Mouse (Mus musculus) midbrain, embryonic 14.5 days (tissue): ENCODE measurements around the gene Hemgn. TPM values are rescaled to one million over a fixed set of nuclear protein-coding genes. Genes with fewer than 3 reads are reported as not detected.

Experiments
- ATAC-seq: fragments of 200-750 bp; cut with Nextera tagmentation; 2 replicates; pipeline ENCODE4 v1.8.0; 2017; ENCODE audit warnings: moderate number of reproducible peaks, moderate library complexity; ENCODE audit not compliant: low FRiP score, low TSS enrichment
- DNase-seq: peaks from one replicate; pipeline ENCODE4 v3.0.0-alpha.2; 2015
- H3K27ac ChIP-seq: fragments of 300-500 bp; sonication (generic); replicated peaks from 2 replicates; pipeline ENCODE4 v1.5.1; 2014; ENCODE audit warnings: mild to moderate bottlenecking, low read depth, low read length, moderate library complexity
- H3K27me3 ChIP-seq: fragments of 300-500 bp; sonication (generic); 2 replicates; pipeline ENCODE4 v1.6.1; 2014; ENCODE audit warnings: low read length, control low read depth, mixed read lengths; ENCODE audit not compliant: control insufficient read depth, insufficient read depth
- H3K36me3 ChIP-seq: fragments of 300-500 bp; sonication (generic); 2 replicates; pipeline ENCODE4 v1.6.1; 2014; ENCODE audit warnings: low read length, control low read depth; ENCODE audit not compliant: control insufficient read depth, insufficient read depth
- H3K4me1 ChIP-seq: fragments of 300-500 bp; sonication (generic); 2 replicates; pipeline ENCODE4 v1.6.1; 2014; ENCODE audit warnings: mild to moderate bottlenecking, antibody characterized with exemption, low read length, control low read depth; ENCODE audit not compliant: control insufficient read depth, insufficient read depth
- H3K4me2 ChIP-seq: fragments of 300-500 bp; sonication (generic); 2 replicates; pipeline ENCODE4 v1.6.1; 2014; ENCODE audit warnings: mild to moderate bottlenecking, low read length, moderate library complexity
- H3K4me3 ChIP-seq: fragments of 300-500 bp; sonication (generic); replicated peaks from 2 replicates; pipeline ENCODE4 v1.5.1; 2014; ENCODE audit warnings: low read depth, low read length
- H3K9ac ChIP-seq: fragments of 300-500 bp; sonication (generic); replicated peaks from 2 replicates; pipeline ENCODE4 v1.6.1; 2014; ENCODE audit warnings: mild to moderate bottlenecking, low read length, moderate library complexity
- H3K9me3 ChIP-seq: fragments of 300-500 bp; sonication (generic); 2 replicates; pipeline ENCODE4 v1.6.1; 2016; ENCODE audit warnings: low read length, control low read depth, mixed read lengths; ENCODE audit not compliant: control insufficient read depth
- WGBS: fragments of 180-500 bp; shearing (Covaris S2); extraction: QIAGEN DNeasy Blood & Tissue Kit; methylation state at CpG from one replicate; pipeline ENCODE4 v1.1.7; 2014; 5-methylcytosine and 5-hydroxymethylcytosine counted together
- polyA plus RNA-seq: library from polyadenylated mRNA; unstranded; fragments of >200 nt; fragmentation: Nextera tagmentation; extraction: Ambion mirVana; gene quantifications from 2 replicates; pipeline ENCODE4 v1.2.1, GENCODE M21; 2014

Hemgn gene
- polyA plus RNA-seq, 1 experiment from 2014 or later, result 0.12 TPM

DNA sequence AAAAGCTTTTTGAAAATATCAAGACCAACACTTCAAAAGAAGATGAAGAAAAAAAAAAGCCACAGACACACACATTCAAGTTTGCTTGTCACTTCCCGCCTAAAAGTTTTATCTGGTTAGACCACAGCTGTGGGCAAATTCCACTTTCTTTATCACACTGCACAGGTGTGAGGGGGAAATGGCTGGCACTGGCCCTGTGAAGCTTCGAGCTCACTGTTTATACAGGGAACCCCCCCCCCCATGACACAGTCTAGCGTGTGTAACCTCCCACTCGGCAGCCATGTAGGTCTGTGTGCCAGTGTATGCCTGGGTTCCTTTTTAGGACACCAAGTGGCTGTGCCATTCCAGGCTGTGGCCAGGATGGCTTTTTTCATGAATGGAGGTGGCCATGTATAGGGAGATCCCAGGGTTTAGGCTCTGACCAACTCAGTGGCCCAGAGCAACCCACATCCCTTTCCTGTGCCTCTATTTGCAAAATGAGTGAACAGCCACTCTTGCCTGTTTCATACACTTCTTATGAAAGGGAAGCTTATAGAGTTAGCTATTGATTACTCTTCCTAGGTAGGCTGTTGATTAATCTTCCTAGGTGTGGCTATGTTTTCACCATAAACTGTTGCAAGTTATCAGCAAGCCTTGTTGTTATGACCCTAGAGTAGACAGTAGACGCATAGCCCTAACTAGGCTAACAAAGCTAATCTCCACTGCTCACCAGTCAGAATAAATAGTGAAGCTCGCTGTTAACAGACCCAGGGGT is 9.1 kb downstream of the Hemgn start:
- H3K36me3 ChIP-seq, result no peaks in the 10 kb centered on the region
- no peaks in the 10 kb centered on the region for H3K27me3 ChIP-seq
- H3K4me3 ChIP-seq, result no peak overlapping the region
- DNase-seq, result no peak
- 85% methylated on average over 6 of the region's 6 CpGs for whole genome bisulfite sequencing
- H3K4me2 ChIP-seq, result no peak overlapping the region
- no peaks in the 10 kb centered on the region for H3K9me3 ChIP-seq
- H3K27ac ChIP-seq, result no peak overlapping the region
- no peaks in the 10 kb centered on the region for H3K4me1 ChIP-seq
- ATAC-seq, result no peak
- H3K9ac ChIP-seq, result no peak overlapping the region

DNA sequence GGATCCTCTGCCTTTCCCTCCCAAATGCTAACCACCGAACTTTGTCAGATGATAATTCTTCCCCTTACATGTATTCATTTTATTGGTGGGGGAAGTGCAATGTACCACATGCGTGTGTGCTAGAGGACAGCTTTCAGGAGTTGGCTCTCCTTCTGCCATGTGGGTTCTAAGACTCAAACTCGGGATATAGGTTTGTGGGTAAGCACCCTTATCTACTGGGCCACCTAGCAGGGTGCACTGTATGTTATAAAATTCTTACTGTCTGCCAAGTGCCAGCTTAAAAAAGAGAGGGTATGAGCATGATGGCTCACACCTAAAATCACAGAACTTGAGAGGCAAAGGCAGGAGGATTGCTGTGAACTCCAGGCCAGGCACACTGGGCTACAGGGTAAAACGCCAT is 14.5 kb downstream of the Hemgn start:
- DNase-seq, result no peak
- Histone ChIP-seq H3K4me3 (no peak overlapping the region), H3K4me1 (no peaks in the 10 kb centered on the region), H3K36me3 (no peaks in the 10 kb centered on the region), H3K9ac (no peak overlapping the region), H3K9me3 (no peaks in the 10 kb centered on the region), H3K4me2 (no peak overlapping the region), H3K27me3 (no peaks in the 10 kb centered on the region), H3K27ac (no peak overlapping the region)
- WGBS, result 86% methylated on average over 4 of the region's 4 CpGs
- ATAC-seq, result no peak

DNA sequence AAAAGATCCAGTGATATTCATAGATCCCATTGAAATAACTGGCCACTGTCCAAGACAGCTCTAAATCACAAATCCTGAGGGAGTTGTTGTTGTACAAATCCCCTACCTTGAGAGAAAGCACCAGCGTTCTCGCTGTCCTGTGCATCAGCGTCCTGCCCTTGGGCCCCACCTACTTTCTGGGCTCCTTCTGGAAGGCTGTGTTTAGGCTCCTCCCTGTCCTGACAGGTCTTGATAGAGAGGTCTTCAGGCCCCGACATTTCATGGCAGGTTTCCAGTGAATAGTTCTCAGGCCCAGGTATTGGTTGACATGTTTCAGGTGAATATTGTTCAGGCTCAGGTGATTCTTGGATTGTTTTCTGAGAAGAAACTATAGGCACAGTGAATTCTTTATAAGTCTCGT is 17.6 kb downstream of the Hemgn start:
- no peak overlapping the region for H3K4me2 ChIP-seq
- no peak overlapping the region for H3K4me3 ChIP-seq
- no peak overlapping the region for H3K9ac ChIP-seq
- DNase-seq, result no peak
- no peaks in the 10 kb centered on the region for H3K36me3 ChIP-seq
- H3K27me3 ChIP-seq, result no peaks in the 10 kb centered on the region
- H3K4me1 ChIP-seq, result no peaks in the 10 kb centered on the region
- ATAC-seq, result no peak
- H3K9me3 ChIP-seq, result no peaks in the 10 kb centered on the region
- 27% methylated on average over 5 of the region's 5 CpGs for WGBS
- H3K27ac ChIP-seq, result no peak overlapping the region

DNA sequence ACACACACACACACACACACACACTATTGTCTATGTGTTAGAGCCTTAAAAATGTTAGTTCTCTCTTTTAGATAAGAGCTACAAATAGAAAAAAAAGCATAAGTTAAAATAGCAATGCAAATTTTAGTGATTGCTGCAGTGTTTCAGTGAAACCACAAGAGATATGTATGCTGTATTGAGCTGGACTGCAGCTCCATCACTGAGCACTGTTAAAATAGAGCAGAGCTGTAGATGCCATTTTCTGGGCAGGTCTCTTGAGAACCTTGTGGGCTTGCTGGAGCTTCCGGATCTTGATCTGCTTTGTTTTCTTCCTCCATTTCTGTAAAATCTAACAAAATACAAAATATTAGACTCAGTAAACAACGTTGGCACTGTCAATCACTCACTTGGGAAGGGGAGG is 18.9 kb downstream of the Hemgn start:
- H3K9ac ChIP-seq, result no peak overlapping the region
- WGBS, result 77% methylated on average over 2 of the region's 2 CpGs
- no peak for DNase-seq
- no peaks in the 10 kb centered on the region for H3K9me3 ChIP-seq
- no peak overlapping the region for H3K4me2 ChIP-seq
- no peak overlapping the region for H3K27ac ChIP-seq
- no peaks in the 10 kb centered on the region for H3K27me3 ChIP-seq
- no peak overlapping the region for H3K4me3 ChIP-seq
- peaks cover 5% of the 10 kb centered on the region; the same call in 1 of the 2 replicates for H3K4me1 ChIP-seq
- ATAC-seq, result no peak
- H3K36me3 ChIP-seq, result no peaks in the 10 kb centered on the region

DNA sequence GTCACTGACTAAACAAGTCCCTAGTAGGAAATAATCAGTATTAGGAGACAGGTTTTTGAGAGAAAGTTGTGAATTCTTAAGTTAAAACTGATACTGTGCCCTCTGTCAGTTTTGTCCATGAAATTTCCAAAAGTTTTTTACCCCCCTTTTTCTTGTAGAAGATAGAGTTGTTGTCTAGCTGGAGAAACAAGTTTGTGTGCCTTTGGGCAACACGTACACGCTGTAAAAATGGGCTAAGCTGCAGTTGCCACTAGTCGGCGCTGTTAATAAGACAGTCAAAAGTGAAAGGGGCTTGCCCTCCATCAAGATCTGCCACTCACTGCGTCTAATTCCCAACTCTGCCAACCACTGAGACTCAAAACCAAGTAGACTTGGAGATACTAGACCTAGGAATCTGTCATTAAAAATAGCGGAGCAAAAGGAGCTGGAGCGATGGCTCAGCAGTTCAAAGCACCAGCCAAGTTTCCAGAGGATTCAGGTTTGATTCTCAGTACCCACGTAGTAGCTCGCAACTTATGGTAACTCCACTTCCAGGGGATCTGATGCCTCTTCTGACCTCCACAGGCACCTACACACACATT is 22.8 kb downstream of the Hemgn start:
- peaks cover 6% of the 10 kb centered on the region for H3K36me3 ChIP-seq
- peak overlapping the region; percentile 69 for H3K4me2 ChIP-seq
- 24% methylated on average over 9 of the region's 9 CpGs for WGBS
- H3K9me3 ChIP-seq, result no peaks in the 10 kb centered on the region
- H3K27me3 ChIP-seq, result no peaks in the 10 kb centered on the region
- no peak overlapping the region for H3K9ac ChIP-seq
- peak overlapping the region; percentile 68; the same call in 1 of the 2 replicates for H3K4me3 ChIP-seq
- H3K4me1 ChIP-seq, result peaks cover 9% of the 10 kb centered on the region; the same call in 1 of the 2 replicates
- H3K27ac ChIP-seq, result no peak overlapping the region
- ATAC-seq, result no peak
- peak; percentile 90 for DNase-seq

DNA sequence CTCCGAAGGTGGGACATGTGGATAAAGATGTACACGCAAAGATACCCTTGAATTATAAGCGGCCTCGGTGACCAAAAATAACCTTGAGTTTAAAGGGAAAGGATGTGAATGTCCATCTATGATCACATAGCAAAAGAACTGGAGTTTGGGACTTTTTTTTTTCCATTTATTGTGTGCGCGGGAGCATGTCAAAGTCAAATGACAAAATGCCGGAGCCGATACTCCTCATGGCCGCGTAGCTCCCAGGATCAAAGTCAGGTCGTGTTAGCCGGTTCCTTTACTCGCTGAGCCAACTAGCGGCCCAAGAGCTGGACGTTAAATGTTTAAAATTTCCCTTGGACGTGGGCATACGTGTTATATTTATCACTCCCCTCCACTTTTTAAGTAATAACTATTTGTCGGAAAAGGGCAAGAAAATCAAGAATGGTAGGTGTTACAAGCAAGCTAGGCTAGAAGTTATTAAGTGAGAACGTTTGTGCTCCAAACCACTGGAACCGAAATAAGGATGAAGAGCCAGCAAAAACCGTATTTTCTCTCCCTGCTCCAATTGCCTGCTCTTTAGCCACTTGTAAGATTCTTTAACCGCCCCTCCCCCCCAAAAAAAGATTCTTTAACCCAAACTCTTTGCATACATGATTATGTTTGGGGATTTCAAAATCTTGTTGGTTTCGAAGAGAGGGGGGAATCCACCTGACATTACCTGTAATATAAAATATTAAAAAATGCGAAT is 23.5 kb downstream of the Hemgn start:
- H3K4me3 ChIP-seq, result peak overlapping the region; percentile 68
- peak overlapping the region; percentile 93 for H3K27ac ChIP-seq
- no peaks in the 10 kb centered on the region for H3K9me3 ChIP-seq
- no peaks in the 10 kb centered on the region for H3K27me3 ChIP-seq
- peak overlapping the region; percentile 79 for H3K9ac ChIP-seq
- DNase-seq (peak; percentile 83), ATAC-seq (no peak)
- 2% methylated on average over 24 of the region's 24 CpGs for WGBS
- peaks cover 13% of the 10 kb centered on the region for H3K36me3 ChIP-seq
- peaks cover 9% of the 10 kb centered on the region; the same call in 1 of the 2 replicates for H3K4me1 ChIP-seq
- H3K4me2 ChIP-seq, result peak overlapping the region; percentile 69

DNA sequence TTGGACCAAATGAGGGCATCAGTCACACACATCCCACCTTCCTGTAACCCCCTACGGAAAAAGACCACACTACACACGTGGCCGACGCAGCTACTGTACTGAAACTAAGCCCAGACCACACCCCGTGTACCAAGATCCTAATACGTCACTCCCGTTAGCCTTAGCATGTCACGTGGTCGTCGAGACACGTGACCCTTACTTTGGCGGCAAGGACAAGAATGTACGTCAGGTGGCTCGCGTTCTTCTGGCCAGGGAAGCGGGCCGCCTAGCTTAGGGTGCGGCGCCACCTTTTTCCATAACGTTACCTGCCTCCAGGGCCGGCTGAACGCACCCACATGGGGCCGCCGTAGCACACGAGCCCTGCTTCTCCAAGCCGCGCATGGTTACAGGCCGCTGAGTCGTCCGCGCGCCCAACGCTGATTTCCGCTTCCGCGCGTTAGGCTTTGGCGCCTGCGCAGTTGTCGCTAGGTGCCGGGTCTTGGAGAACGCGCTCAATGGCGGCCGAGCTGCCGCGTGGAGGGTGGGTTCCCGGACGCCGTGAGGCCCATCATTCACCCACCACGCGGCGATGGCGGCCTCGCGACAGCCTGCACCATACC is 24.2 kb downstream of the Hemgn start, which contains the start of gene Trmo:
Gene Trmo (minus strand): TSS at position 425 of the 599 bp plus-strand sequence.
- Histone ChIP-seq H3K9ac (peak within 1 kb of the TSS; percentile 79), H3K27ac (peak within 1 kb of the TSS; percentile 93), H3K4me2 (peak within 1 kb of the TSS; percentile 69), H3K4me3 (peak within 1 kb of the TSS; percentile 68), H3K9me3 (no peaks in the 10 kb centered on the region), H3K36me3 (peaks cover 19% of the 10 kb centered on the region), H3K27me3 (no peaks in the 10 kb centered on the region), H3K4me1 (peaks cover 9% of the 10 kb centered on the region; the same call in 1 of the 2 replicates)
- under 1% methylated on average over 56 of the region's 56 CpGs for WGBS
- peak; percentile 98 for ATAC-seq
- peak; percentile 99 for DNase-seq

DNA sequence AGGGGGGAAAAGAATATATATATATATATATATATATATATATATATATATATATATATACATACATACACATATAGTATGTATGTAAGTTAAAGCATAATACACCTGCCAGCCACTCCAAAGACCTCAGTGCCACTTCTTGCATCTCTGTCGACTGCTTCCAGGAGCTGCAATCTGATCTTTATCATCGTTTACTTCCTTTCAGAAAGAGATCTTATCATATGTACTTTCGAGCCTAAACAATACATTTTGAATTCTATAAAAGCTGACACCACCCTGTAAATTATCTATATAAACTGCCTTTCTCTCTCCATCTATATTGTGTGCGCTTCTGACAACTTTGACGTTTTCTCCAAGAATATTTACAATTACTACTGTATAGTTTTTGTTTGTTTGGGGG is 24.8 kb downstream of the Hemgn start:
- 45% methylated on average over 5 of the region's 5 CpGs for WGBS
- no peaks in the 10 kb centered on the region for H3K9me3 ChIP-seq
- no peak for ATAC-seq
- peak overlapping the region; percentile 79 for H3K9ac ChIP-seq
- H3K36me3 ChIP-seq, result peaks cover 24% of the 10 kb centered on the region
- H3K4me3 ChIP-seq, result peak overlapping the region; percentile 68
- H3K27ac ChIP-seq, result peak overlapping the region; percentile 93; the same call in 1 of the 2 replicates
- DNase-seq, result no peak
- H3K4me1 ChIP-seq, result peaks cover 9% of the 10 kb centered on the region; the same call in 1 of the 2 replicates
- H3K4me2 ChIP-seq, result peak overlapping the region; percentile 69
- no peaks in the 10 kb centered on the region for H3K27me3 ChIP-seq
